Mouse (Mus musculus): ENCODE data around the gene Ttc21a. TPM values are rescaled to one million over a fixed set of nuclear protein-coding genes. Genes with fewer than 3 reads are reported as not detected.

Ttc21a gene
- total RNA-seq, 2 experiments from 2014 or later, result 2.4 to 3.6 TPM

- ATAC-seq (replicated peaks; ENCODE audit: poor library complexity, severe bottlenecking), result peak; percentile 58
Observed at GRCm38 (mm10) chr9:119938496-119938895, 1.1 kb downstream of the Ttc21a start.

- ATAC-seq (replicated peaks; ENCODE audit: poor library complexity, severe bottlenecking), result no peak
Observed at GRCm38 (mm10) chr9:119939646-119940045, 2.2 kb downstream of the Ttc21a start.

GRCm38 (mm10) chr9:119941407-119941806, 4.0 kb downstream of the Ttc21a start:
- ATAC-seq (replicated peaks; ENCODE audit: poor library complexity, severe bottlenecking), result no peak

- no peak for ATAC-seq (replicated peaks; ENCODE audit: poor library complexity, severe bottlenecking)
Observed at GRCm38 (mm10) chr9:119941861-119942260, 4.5 kb downstream of the Ttc21a start.

- ATAC-seq (replicated peaks; ENCODE audit: poor library complexity, severe bottlenecking), result peak; percentile 77
Observed at GRCm38 (mm10) chr9:119943326-119943725, 5.9 kb downstream of the Ttc21a start.

GRCm38 (mm10) chr9:119945173-119945900, 7.9 kb downstream of the Ttc21a start:
- ATAC-seq (replicated peaks; ENCODE audit: poor library complexity, severe bottlenecking), result peak; percentile 25; the same call in 1 of the 2 replicates

- ATAC-seq (replicated peaks; ENCODE audit: poor library complexity, severe bottlenecking), result peak; percentile 92
Observed at GRCm38 (mm10) chr9:119948804-119949203, 11.4 kb downstream of the Ttc21a start.

GRCm38 (mm10) chr9:119950434-119950833, 13.0 kb downstream of the Ttc21a start:
- no peak for ATAC-seq (replicated peaks; ENCODE audit: poor library complexity, severe bottlenecking)

- ATAC-seq (replicated peaks; ENCODE audit: poor library complexity, severe bottlenecking), result no peak
Observed at GRCm38 (mm10) chr9:119951388-119951787, 14.0 kb downstream of the Ttc21a start.

- no peak for ATAC-seq (replicated peaks; ENCODE audit: poor library complexity, severe bottlenecking)
Observed at GRCm38 (mm10) chr9:119958835-119959234, 21.4 kb downstream of the Ttc21a start.

GRCm38 (mm10) chr9:119962216-119962615, 24.8 kb downstream of the Ttc21a start:
- peak; percentile 17; the same call in 1 of the 2 replicates for ATAC-seq (replicated peaks; ENCODE audit: poor library complexity, severe bottlenecking)

GRCm38 (mm10) chr9:119962987-119963667, 25.7 kb downstream of the Ttc21a start:
- peak; percentile 94 for ATAC-seq (replicated peaks; ENCODE audit: poor library complexity, severe bottlenecking)

GRCm38 (mm10) chr9:119964206-119964605, 26.8 kb downstream of the Ttc21a start:
- ATAC-seq (replicated peaks; ENCODE audit: poor library complexity, severe bottlenecking), result no peak

- no peak for ATAC-seq (replicated peaks; ENCODE audit: poor library complexity, severe bottlenecking)
Observed at GRCm38 (mm10) chr9:119965186-119965585, 27.8 kb downstream of the Ttc21a start.

- no peak for ATAC-seq (replicated peaks; ENCODE audit: poor library complexity, severe bottlenecking)
Observed at GRCm38 (mm10) chr9:119966221-119966910, 29.0 kb downstream of the Ttc21a start.

GRCm38 (mm10) chr9:119969811-119970210, 32.4 kb downstream of the Ttc21a start:
- no peak for ATAC-seq (replicated peaks; ENCODE audit: poor library complexity, severe bottlenecking)

GRCm38 (mm10) chr9:119970221-119970620, 32.8 kb downstream of the Ttc21a start:
- ATAC-seq (replicated peaks; ENCODE audit: poor library complexity, severe bottlenecking), result peak; percentile 52; the same call in 1 of the 2 replicates

GRCm38 (mm10) chr9:119970763-119971656, 33.6 kb downstream of the Ttc21a start:
- no peak for ATAC-seq (replicated peaks; ENCODE audit: poor library complexity, severe bottlenecking)

GRCm38 (mm10) chr9:119972166-119972565, 34.8 kb downstream of the Ttc21a start:
- ATAC-seq (replicated peaks; ENCODE audit: poor library complexity, severe bottlenecking), result no peak

GRCm38 (mm10) chr9:119972582-119972981, 35.2 kb downstream of the Ttc21a start:
- no peak for ATAC-seq (replicated peaks; ENCODE audit: poor library complexity, severe bottlenecking)

Data from granulocyte monocyte progenitor cell, adult 5-6 weeks (primary cell).